Mouse (Mus musculus) heart, adult 9 months (tissue): Measurements from ENCODE around the gene Adamts3.

Experiments
- DNase-seq, 2 experiments: peaks; one replicate each; pipeline ENCODE4 v3.0.0; 2022; ENCODE audit warnings: low spot score in 2 of 2

Gene Adamts3

DNA sequence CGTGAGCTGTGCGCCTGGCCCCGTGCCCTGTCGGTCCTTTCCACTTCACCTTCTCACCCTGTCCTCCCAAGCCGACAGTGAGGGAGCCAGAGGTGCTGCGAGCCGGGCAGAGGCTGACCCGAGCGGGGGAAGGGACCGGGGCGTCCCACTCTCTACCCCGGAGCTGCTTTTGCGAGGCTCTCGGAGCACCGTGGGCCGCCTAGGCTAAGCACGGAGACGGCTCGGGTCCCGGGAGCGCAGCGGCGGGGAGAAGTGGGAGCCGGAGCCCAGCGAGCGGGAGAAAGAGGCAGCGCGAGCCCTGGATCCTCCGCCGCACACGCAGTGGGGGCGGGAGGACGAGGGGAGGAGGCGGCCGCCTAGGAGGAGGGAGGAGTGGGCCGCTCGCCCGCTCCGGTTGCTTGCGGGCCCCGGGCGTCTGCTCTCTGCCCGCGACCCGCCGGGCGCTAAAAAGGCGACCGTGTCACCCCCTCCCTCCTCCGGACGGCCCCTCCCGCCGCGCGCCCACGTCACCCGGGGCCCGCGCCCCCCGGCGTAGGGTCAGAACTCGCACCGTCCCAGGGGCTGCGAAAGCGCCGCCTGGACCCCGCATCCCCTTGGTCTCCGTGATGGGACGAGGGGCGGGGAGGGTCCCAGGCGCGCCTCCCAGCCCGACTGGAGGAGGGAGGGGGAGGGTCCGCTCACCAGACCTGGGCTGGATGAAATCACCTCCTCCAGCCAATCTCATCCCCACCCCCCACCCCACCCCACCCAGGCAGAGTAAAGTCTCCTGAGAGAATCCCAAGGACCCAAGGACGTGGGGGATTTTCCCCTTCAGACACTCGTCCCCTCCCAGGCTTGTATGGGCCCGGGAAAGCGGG, at the start of gene Adamts3:
Gene Adamts3, minus strand, starts transcription at position 284 of the 857 bp plus-strand sequence.
- DNase-seq, result peak; percentile 44 to 54

DNA sequence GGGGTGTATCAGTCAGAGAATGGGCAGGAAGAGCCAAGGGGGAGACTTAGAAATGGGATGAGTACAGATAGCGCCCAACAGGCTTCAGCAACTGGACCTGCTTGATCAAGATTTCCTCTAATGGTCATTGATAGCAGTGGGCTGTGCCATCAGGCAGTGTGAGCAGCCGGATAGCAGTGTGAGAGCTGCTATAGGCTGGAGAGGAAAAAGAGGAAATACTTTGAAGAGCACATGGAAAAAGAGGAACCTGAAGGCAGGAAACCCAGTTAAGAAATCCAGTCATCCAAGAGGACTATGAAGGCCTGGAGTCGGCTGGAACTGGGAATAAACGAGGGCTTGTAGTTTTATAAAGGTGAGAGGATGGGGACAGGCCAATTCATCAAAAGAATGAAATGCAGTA, 48.4 kb upstream of the Adamts3 start:
- no peak for DNase-seq

DNA sequence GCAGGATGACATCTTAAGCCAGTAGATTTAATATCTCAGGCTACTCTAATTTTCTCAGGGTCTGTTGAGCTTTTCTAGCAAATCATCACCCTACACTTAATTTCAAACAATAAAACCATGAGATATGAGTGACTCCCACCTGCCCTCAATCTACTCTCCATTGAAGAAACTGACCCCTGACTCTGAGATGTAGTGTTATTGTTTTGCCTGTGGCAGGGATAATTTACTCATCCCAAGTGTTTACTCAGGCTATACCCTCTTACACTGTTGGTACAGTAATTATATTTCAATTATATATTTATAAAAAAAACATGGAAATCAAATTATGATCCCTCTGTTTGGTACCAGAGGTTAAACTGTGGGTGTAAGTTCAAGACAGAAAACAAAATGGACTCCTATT, 29.2 kb upstream of the Adamts3 start:
- DNase-seq, result no peak

DNA sequence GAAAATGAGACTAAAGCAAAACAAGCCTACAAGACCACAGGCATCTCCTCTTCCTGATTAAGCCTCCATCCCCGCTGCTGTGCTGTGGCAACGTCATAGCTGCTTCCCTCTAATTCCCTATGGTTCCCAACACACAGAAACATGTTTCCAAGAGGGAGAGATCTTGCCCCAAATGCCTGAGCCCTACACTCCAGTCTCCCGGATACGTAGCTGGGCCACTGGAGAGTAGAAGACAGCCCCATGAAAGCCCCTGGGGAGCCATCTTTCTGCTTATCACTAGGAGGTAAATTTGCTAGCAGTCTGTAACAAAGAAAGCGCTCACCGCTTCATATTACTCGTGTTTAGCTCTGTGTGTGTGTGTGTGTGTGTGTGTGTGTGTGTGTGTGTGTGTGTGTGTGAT, 28.8 kb upstream of the Adamts3 start:
- no peak for DNase-seq

DNA sequence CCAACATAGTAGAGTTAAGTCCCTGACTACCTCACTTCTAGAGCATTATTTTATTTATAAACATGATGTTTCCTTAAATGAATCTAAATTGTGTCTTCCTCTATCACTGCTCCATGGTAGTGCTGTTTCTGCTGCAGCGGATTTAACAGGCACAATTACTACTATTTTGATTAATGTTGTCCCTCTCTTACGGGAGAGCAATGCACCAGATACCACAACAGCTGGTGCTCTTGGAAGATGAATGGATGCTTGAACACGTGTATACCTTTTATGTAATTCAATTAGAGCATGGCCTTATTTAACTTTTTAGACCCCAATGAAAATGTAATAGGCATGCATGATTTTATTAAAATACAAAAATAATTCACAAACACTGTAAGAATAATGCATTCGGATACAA, 28.4 kb upstream of the Adamts3 start:
- DNase-seq, result no peak

DNA sequence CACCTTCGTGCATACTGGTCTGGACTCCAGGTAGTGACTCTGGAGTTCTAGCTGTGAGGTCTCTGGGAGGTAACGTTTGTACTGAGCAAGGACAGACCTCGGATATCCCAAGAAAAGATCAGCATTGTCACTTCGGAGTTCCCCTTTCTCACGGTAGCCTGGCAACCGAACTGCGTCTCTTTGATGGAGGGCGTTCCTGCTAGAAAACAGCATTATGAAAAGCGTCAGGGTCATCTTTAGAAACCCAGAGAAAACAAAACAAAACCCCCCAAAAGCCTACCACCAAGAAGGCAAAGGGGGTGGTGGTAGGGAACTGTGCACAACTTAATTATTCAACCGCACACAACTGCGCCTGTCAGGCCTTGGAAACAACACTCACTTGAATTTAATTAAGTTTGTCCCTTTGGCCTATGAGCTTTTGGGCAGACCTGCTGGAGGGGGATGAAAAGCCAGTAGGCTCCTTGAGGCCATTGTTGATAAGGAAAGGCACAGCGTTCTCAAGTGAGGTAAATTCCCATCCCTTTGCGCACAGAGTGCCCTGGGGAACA, 23.8 kb upstream of the Adamts3 start:
- no peak for DNase-seq

DNA sequence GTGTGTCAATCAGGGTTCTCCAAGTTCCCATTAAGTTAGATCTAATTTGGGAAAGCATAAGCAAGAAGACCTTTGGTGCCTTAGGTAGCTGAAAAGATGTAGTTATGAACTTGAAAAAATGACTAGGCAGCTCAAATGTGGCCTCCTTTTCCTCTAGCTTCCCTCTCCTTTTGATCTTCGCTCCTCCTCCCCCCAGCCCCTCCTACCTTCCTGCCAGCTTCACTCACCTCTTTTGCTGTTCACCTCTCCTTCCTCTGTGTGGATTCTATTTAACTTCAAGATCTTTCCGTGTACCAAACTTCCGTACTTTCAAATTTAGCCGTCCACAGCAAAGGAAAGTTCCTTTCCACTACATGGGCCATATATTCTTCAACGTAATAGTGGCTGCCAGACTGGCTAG, 17.9 kb upstream of the Adamts3 start:
- no peak for DNase-seq

DNA sequence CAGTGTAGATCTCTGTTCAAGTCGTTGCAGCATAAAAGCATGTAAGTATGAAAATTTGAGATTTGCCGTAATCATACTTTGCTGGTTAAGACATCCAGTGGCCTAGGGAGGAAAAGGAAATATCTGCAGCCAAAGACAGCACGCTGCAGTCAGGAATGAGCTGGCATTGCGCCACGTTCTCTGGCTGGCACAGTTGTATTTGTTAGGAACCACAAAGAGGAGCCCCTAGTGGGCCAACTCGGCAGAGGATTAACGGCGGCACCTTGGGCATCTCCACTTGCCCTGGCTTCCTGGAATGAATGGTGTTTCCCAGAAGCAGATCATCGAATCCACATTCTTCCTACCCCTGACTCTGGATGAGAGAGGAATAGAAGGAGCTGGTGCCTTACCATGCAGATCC, 14.4 kb upstream of the Adamts3 start:
- peak; percentile 10 to 56 for DNase-seq

DNA sequence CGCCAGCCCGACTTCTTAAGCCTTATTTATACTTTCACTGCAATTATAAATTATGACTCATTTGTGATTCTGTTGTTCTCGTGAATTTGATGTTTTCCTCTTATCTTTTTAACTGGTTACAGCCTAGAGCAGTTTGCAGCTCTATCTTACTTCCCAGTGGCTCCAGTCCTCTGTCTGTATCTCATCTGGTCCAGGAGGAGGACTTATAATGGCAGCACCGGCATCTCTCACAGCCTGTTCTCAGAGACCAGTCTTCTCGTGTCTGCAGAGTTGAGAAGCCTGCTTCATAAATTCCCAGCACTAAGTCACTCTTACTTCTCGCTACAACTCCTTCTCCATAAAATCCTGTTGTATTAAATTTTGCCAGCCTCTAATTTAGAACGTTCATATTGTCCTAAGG, 12.4 kb upstream of the Adamts3 start:
- no peak for DNase-seq

DNA sequence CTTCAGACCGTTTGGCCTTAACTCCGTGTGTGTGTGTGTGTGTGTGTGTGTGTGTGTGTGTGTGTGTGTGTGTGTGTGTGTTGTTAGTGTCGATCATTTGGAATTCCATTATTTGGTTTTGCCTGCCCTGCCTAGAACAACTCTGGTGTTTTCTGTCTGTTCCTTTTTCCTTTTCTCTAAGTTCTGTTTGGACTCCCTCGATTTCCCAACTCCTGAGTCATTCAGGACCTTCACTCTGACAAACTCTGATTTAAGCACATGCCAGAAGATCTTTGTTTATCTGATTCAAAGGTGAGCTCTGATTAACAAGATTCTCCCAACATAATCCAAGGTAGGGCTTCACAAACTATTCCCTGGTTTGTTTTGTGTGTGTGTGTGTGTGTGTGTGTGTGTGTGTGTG, 1.9 kb upstream of the Adamts3 start:
- no peak for DNase-seq

DNA sequence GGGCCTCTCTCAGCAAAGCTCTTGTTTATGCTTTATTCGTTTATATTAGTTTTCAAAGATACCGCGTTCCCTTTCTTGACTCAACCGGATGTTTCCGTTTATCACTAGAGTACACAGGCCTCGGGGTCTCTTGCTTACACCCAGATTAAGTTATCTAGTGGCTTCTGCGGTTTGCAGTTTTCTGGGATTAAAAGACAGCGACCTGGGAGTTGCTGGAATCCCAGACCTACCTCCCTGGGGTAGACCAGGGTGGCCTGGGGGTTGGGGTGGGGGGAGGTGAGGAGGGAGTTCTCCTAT, 722 bp upstream of the Adamts3 start:
- DNase-seq, result no peak

DNA sequence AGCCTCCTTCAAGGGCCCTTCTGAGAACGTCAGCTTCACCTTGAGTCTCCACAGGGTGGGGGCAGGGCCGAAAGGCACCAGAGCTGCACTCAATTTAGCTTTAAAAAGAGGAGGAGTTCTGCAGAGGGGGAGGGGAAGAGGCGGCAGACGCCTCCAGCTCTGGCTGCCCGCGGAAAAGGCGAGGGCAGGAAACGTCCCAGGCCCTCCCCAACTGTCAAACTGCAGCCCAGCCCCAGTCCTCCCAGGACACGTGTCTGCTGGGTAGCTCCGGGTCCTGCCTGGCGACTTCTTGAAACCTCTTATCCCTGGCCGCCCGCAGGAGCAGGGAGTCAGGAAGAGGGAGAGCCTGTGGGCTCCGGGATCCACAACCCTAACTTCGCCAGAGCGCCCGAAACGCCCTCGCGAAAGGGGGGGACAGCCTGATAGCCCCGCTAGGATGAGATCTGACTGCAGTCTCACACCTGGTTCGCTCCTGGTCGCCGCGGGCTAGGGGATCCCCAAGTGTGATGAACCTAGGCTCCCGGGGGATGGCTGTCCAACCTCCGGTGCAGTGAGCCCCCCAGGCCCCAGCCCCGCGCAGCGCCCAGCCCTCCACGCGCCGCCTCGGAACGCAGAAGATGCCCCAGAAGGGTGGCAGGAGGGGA, 921 bp downstream of the Adamts3 start:
- peak; percentile 69 to 79 for DNase-seq

DNA sequence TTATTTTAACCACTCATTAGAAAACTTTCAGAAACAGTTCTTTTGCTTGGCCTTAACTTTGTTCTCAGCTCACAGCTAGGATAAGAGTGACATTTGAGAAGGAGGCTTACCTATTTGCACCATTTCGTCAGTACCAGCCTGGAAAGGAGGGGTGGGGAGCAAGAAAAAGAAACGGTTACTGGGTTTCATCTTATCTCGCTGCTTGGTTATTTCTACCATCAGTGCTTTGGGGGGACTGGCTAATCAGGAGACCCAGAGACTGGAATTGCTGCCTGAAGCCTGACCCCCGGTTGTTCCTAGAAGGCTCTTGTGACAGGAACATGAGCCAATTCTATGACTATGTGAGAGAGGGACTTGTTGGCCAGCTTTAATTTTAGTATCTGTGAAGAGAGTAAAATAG, 1.7 kb downstream of the Adamts3 start:
- DNase-seq, result no peak

DNA sequence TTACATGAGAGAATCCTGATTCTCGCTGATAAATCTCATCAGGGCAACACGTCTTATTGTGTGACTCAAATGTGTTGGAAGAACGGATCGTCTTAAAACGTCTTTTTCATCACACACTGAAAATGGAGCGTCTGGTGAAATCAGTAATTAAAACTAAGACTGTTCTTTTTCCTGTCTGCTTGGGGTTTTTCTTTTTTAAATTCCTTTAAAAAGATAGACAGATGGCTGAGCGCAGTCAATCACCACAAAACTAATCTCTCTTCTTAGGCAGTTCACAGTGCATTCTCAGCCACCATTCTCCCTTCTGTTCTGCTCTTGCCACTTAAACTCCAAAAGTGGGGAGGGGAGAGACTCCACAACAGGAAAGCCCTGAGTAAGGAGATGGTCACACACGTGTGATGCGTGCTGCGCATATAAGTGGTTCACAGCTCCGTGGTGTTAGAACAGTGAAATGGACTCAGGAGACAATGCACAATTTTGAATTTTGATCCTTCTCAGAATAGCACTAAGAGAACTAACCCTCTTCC, 4.2 kb downstream of the Adamts3 start:
- DNase-seq, result no peak

DNA sequence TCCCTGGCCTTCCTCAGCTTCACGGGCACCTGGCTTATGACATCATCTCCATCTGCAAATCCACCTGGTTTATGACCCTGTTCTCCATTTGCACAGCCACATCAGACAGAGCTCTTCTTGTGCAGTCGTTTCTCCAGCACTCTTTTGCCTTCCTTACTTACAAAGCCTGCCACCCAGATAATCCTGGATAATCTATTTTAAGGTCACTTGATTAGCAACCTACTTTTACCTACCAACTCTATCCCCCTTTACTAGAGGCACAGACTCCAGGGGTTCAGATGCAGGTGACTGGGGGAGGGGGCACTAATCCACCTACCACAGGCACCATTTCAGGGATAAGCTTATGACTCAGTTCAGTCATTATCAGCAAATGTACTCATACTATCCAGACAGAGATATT, 10.5 kb downstream of the Adamts3 start:
- DNase-seq, result no peak

DNA sequence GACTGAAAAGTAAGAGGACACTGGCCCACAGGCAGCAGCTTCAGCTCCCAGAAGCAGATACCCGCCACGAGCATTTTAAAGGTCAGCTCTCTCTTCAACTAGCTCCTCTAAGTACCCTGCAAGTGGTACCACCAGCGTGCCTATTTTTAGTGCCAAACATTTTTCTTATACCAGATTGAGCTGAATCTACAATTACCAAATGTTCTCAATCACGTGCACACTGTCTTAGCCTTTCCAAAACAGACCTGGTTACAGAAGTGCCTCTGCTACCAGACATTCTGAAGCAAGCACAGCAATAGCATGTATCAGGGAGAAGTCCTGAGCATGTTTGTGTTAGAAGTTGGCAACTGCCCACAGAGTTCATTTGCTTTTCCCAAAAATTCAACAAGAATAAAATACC, 23.5 kb downstream of the Adamts3 start:
- no peak for DNase-seq

DNA sequence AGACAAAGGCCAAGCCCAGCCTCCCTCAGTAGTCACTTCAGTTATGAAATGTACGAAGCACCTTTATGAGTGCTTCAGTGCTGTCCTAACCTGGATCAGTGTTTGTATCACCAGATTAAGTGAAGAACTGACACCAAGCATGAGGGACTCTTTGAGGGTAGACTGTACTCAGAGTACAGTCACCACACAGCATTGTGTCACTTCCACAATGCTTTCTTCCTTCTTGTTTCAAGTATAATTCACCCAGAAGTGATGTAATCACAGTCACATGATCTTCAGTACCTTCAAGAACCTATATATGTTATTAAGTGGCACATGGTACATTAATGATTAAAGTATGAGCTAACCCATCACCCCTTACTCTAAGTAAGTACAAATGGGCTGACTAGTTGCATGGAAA, 24.3 kb downstream of the Adamts3 start:
- DNase-seq, result no peak

DNA sequence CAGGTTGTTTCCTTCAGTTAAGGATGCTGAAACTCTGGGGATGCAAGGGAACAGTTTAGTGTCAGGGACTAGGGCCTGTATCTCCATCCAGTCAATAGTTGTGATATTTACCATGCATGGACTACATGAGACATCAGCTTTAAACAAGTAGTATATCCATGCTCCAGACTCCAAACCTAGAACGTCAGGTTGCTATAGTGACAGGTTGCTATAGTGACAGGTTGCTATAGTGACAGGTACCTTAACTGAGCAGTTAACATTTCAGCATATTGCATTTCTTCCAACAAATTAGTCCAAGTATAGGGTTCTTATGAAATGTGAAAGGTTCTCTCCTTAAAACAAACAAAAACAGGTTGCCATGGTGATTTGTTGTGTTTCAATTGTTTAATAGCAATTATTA, 36.6 kb downstream of the Adamts3 start:
- no peak for DNase-seq

DNA sequence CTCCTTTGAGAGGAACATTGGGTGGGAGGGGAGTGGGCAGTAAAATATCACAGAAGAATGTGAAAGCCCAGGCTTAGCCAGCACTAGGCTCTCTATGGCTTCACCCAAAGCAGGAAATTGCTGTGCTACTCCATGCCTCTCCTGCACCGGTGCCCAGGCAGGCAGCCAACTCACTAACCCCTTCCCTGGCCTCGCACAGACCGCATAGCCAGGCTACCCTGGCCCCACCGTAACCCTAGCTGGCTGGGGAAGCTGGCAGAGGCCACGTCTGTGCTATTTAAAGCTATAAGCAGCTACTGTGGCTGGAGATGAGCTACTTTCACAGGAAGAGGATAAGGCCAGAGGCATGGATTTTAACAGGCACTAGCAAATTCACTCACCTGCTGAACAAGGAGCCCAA, 38.8 kb downstream of the Adamts3 start:
- DNase-seq, result peak; percentile 66 to 76

DNA sequence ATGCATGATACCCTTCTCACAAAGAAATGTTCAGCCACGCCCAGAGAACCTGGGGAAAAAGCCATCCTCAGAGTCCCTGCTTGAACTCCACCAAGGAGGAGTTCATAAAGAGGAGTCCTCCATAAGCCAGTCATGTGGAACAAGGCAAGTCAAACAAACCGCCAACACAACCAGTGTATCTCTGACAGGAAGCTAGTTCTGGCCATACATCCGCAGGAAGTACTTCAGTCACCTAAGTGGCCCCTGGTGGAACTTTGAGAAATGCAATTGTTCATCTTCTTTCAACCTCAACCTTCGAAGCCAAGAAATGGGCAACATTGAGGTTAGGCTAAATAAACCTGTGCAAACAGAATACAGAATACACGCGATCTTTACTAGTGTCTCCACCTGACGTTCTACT, 39.7 kb downstream of the Adamts3 start:
- DNase-seq, result no peak

DNA sequence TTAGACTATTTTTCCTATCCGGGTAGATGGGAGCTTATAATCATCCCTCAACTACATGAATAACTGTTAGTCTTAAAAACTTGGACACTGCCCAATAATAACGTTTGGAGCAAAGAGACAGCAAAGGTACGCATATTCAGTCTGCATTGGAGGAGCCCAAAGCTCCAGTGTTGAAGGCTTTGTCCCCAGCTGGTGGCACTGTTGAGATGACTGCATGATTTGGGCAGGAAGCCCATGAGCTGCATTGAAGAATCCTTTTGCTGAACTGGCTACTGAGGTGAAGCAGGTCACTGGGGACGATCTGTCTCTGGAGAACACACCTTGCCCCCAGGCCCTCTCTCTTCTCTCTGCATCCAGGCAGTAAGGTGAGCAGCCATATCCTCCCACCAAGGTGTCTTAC, 43.5 kb downstream of the Adamts3 start:
- DNase-seq, result peak; percentile 2 to 51

DNA sequence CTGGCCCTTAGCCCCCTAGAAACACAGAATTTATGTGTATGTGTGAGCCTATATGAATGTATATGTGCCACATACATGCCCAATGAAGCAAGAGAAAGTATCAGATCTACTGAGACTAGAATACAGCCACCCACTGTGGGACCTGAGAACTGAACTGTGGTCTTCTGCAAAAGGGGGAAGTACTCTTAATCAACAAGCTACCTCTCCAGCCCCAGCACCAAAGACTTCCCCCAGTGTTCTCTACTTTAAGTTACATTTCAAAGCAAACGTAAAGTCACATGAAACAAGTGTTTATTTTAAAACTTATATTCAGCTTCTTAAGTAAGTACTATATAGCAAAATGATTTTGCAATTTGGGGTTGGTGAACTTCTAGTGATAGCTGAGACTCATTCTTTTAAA, 62.0 kb downstream of the Adamts3 start:
- no peak for DNase-seq

DNA sequence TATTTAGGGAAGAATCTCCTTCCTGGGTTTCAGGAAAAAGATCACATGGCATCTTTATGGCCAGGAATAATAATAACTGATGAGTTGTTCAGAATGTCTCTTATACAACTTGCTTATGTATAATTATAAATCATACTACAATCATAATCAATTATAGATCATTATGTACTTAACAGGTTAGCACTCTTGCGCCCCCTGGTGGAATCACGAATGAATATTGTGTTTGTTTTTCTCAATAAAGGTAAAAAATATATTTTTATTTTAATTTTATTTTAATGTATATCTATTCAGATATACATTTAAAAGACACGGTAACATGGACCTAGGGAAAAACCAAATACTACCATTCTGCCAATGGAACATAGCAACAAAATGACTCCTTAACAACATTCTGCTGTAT, 63.6 kb downstream of the Adamts3 start:
- no peak for DNase-seq
